Mouse (Mus musculus) thymus, adult 2 months (tissue): Measurements from ENCODE around the gene Shpk. TPM values are rescaled to one million over a fixed set of nuclear protein-coding genes. Genes with fewer than 3 reads are reported as not detected.

Experiments
- DNase-seq: peaks from one replicate; pipeline ENCODE4 v3.0.0; 2021
- H3K27ac ChIP-seq: fragments of 200-500 bp; 2 replicates; pipeline ENCODE4 v1.5.1; 2012; ENCODE audit warnings: low read length, control low read depth; ENCODE audit not compliant: control insufficient read depth, insufficient read depth
- H3K27me3 ChIP-seq: fragments of 200-500 bp; 2 replicates; pipeline ENCODE4 v1.6.1; 2012; ENCODE audit warnings: mild to moderate bottlenecking, low read length, moderate library complexity, mixed read lengths; ENCODE audit not compliant: control insufficient read depth, insufficient read depth
- H3K36me3 ChIP-seq: fragments of 200-500 bp; 2 replicates; pipeline ENCODE4 v1.6.1; 2012; ENCODE audit warnings: mild to moderate bottlenecking, low read length, moderate library complexity; ENCODE audit not compliant: control insufficient read depth, insufficient read depth
- H3K4me1 ChIP-seq: fragments of 200-500 bp; replicated peaks from 2 replicates; pipeline ENCODE4 v1.6.1; 2012; ENCODE audit warnings: low read length; ENCODE audit not compliant: control insufficient read depth, insufficient read depth
- H3K4me3 ChIP-seq: fragments of 200-500 bp; 2 replicates; pipeline ENCODE4 v1.5.1; 2012; ENCODE audit warnings: mild to moderate bottlenecking, low read length, control low read depth, moderate library complexity; ENCODE audit not compliant: control insufficient read depth, insufficient read depth
- CTCF ChIP-seq: fragments of 200-500 bp; IDR thresholded peaks from 2 replicates; pipeline ENCODE4 v1.5.1; 2012; ENCODE audit warnings: mild to moderate bottlenecking, control low read depth, low read length, moderate library complexity, borderline replicate concordance; ENCODE audit not compliant: control insufficient read depth, poor library complexity, insufficient read depth; ENCODE audit errors: extremely low read depth
- POLR2A ChIP-seq: fragments of 200-500 bp; IDR thresholded peaks from 2 replicates; pipeline ENCODE4 v1.6.1; 2012; ENCODE audit warnings: mild to moderate bottlenecking, low read length, control low read depth, moderate library complexity; ENCODE audit not compliant: control insufficient read depth, poor library complexity, insufficient read depth; ENCODE audit errors: extremely low read depth
- WGBS: fragments of 180-500 bp; shearing (Covaris S2); methylation state at CpG from one replicate; pipeline ENCODE4 v1.1.7; 2018; 5-methylcytosine and 5-hydroxymethylcytosine counted together
- polyA plus RNA-seq: library from polyadenylated mRNA; depleted of rRNA; stranded (reverse); fragments of >200 nt; gene quantifications from 2 replicates; pipeline ENCODE4 v1.2.3, GENCODE M21; 2012

The Shpk gene
- polyA plus RNA-seq, 1 experiment: 4.0 TPM

- H3K27me3 ChIP-seq: no peaks in the 10 kb centered on the region
- no peak for TF ChIP-seq POLR2A
- no peak for TF ChIP-seq CTCF
- peaks cover 6% of the 10 kb centered on the region; the same call in 1 of the 2 replicates for H3K4me1 ChIP-seq
- H3K4me3 ChIP-seq: no peak overlapping the region
- 82% methylated on average over 6 of the region's 6 CpGs for WGBS
- no peak overlapping the region for H3K27ac ChIP-seq
- no peak for DNase-seq
- no peaks in the 10 kb centered on the region for H3K36me3 ChIP-seq
Observed at GRCm38 (mm10) chr11:73168576-73168975, 30.7 kb upstream of the Shpk start.

DNA sequence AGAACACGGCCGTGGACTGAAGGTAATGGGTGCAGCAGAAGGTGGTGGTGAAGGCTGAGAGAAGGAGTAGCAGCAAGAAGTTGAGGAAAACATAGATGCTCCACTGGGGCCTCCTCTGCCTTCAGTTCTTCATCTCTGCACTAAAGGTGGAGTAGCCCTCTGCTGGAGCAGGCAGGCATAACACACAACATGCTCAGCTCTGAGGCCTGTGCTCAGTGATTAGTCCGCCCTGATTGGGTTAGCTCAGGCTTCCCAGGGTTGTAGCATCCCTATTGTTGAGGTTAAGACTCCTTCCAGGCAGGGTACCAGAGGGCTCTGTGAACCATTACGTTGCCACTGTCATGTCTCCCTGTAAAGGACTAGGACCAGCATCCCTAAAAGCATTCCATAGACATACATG is 30.0 kb upstream of the Shpk start:
- WGBS: 58% methylated on average over 4 of the region's 4 CpGs
- H3K36me3 ChIP-seq: no peaks in the 10 kb centered on the region
- no peak overlapping the region for H3K27ac ChIP-seq
- no peaks in the 10 kb centered on the region for H3K27me3 ChIP-seq
- peaks cover 6% of the 10 kb centered on the region; the same call in 1 of the 2 replicates for H3K4me1 ChIP-seq
- TF ChIP-seq CTCF (peak; percentile 58; the same call in 1 of the 2 replicates), POLR2A (no peak)
- no peak overlapping the region for H3K4me3 ChIP-seq
- DNase-seq: peak; percentile 71

GRCm38 (mm10) chr11:73172186-73172585 is 27.1 kb upstream of the Shpk start:
- H3K4me1 ChIP-seq: peaks cover 10% of the 10 kb centered on the region
- no peaks in the 10 kb centered on the region for H3K27me3 ChIP-seq
- no peaks in the 10 kb centered on the region for H3K36me3 ChIP-seq
- WGBS: 55% methylated on average over 5 of the region's 5 CpGs
- no peak for DNase-seq
- TF ChIP-seq CTCF: no peak
- no peak overlapping the region for H3K4me3 ChIP-seq
- H3K27ac ChIP-seq: no peak overlapping the region

GRCm38 (mm10) chr11:73175612-73176011 is 23.6 kb upstream of the Shpk start:
- peaks cover 17% of the 10 kb centered on the region for H3K4me1 ChIP-seq
- H3K36me3 ChIP-seq: no peaks in the 10 kb centered on the region
- no peak for TF ChIP-seq CTCF
- no peak for TF ChIP-seq POLR2A
- 50% methylated on average over 8 of the region's 8 CpGs for WGBS
- H3K4me3 ChIP-seq: no peak overlapping the region
- H3K27me3 ChIP-seq: no peaks in the 10 kb centered on the region
- H3K27ac ChIP-seq: no peak overlapping the region
- no peak for DNase-seq

GRCm38 (mm10) chr11:73176186-73176585 is 23.1 kb upstream of the Shpk start:
- peaks cover 17% of the 10 kb centered on the region for H3K4me1 ChIP-seq
- no peak overlapping the region for H3K27ac ChIP-seq
- no peaks in the 10 kb centered on the region for H3K36me3 ChIP-seq
- DNase-seq: no peak
- peak overlapping the region; percentile 97 for H3K4me3 ChIP-seq
- TF ChIP-seq CTCF: no peak
- no peak for TF ChIP-seq POLR2A
- no peaks in the 10 kb centered on the region for H3K27me3 ChIP-seq
- WGBS: 2% methylated on average over 15 of the region's 15 CpGs

GRCm38 (mm10) chr11:73176608-73177508 is 22.4 kb upstream of the Shpk start, which contains the start of the genes Emc6 and Tax1bp3:
Gene Emc6, minus strand, starts transcription at chr11:73177037.
Gene Tax1bp3, plus strand, starts transcription at chr11:73177083.
- under 1% methylated on average over 81 of the region's 81 CpGs for WGBS

DNA sequence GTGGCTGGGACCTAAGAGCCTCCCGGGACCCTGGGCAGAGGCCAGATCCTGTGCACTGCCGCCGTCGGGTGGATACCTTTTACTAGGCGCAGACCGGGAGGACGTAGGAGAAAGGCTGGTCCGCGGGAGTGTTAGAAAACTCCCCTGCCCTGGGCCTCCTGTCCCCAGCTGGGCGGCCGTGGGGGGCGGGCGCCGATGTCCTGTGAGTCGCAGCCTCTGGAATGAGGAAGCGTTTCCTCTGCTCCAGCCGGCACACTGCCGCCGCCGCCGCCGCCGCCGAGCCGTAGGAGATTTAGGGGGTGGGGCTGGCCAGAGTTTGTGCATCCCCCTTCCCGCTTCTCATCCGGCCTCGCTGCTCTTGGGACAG is 21.8 kb upstream of the Shpk start:
- WGBS: 1% methylated on average over 28 of the region's 28 CpGs
- no peak for TF ChIP-seq CTCF
- no peak for TF ChIP-seq POLR2A
- DNase-seq: peak; percentile 53
- peaks cover 14% of the 10 kb centered on the region for H3K4me1 ChIP-seq
- H3K4me3 ChIP-seq: peak overlapping the region; percentile 80
- no peaks in the 10 kb centered on the region for H3K27me3 ChIP-seq
- no peaks in the 10 kb centered on the region for H3K36me3 ChIP-seq
- H3K27ac ChIP-seq: no peak overlapping the region

More at GRCm38 (mm10) chr11:73176608-73177508, 22.4 kb upstream of the Shpk start, which contains the start of the genes Emc6 and Tax1bp3:
- no peaks in the 10 kb centered on the region for H3K27me3 ChIP-seq
- peak; percentile 35; the same call in 1 of the 2 replicates for TF ChIP-seq CTCF
- peak; percentile 73; the same call in 1 of the 2 replicates for TF ChIP-seq POLR2A
- peaks cover 17% of the 10 kb centered on the region for H3K4me1 ChIP-seq
- H3K36me3 ChIP-seq: no peaks in the 10 kb centered on the region
- DNase-seq: peak; percentile 96
- H3K27ac ChIP-seq: no peak within 1 kb of the TSS
- H3K4me3 ChIP-seq: peak within 1 kb of the TSS; percentile 97
